Mouse (Mus musculus) embryonic fibroblast, embryonic 13.5 days (primary cell): ENCODE measurements at regions not wholly inside any gene's neighbourhood (a gene's known extent, or its start where the extent isn't known, plus 50 kb on each side); places are given as distances from the start of the nearest gene placed in this dataset.

Experiments used
- CTCF ChIP-seq: IDR thresholded peaks from 2 replicates; pipeline ENCODE4 v1.5.1; 2011; ENCODE audit warnings: mild to moderate bottlenecking, control low read depth, low read length, moderate library complexity, borderline replicate concordance; ENCODE audit not compliant: insufficient read depth
- POLR2A ChIP-seq: IDR thresholded peaks from 2 replicates; pipeline ENCODE4 v1.6.1; 2011; ENCODE audit warnings: low read depth, mild to moderate bottlenecking, control low read depth, low read length, moderate library complexity

DNA sequence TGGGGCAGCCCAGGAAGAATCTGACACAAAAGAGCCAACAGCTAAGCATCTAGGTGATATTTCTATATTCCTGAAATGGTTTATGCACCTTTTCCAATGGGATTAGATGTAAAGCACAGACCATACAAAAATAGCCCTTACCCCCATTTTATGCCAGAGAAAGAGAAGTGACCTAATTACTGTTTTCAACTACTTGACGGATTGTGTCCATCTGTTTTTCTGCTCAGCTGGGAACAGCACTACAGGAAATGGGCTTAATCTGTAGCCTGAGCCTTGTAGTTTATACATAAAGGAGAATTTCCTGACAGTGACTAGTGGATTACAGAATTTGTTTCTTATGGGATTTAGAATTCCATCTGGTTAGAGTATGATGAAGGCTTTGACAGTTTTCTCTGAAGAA, 371.0 kb upstream of the Slc39a10 start:
- TF ChIP-seq CTCF (no peak), POLR2A (no peak)
